Mouse (Mus musculus) myocyte (in vitro differentiated cells): ENCODE data around the gene Gm7075.

Source experiments
- E2F4 ChIP-seq: IDR thresholded peaks from one replicate; pipeline ENCODE4 v1.6.1; 2011; ENCODE audit warnings: mild to moderate bottlenecking, control low read depth, moderate library complexity; ENCODE audit not compliant: insufficient read depth
- MAX ChIP-seq: IDR thresholded peaks from one replicate; pipeline ENCODE4 v1.6.1; 2011; ENCODE audit warnings: low read depth, mild to moderate bottlenecking, control low read depth
- MYOD1 ChIP-seq, 3 experiments: IDR thresholded peaks; one replicate each; pipeline ENCODE4 v1.6.1; 2011; ENCODE audit warnings: control low read depth in 2 of 3, low read depth in 2 of 3, mild to moderate bottlenecking in 2 of 3, moderate library complexity in 1 of 3; ENCODE audit not compliant: insufficient read length in 2 of 3, control insufficient read depth in 1 of 3
- POLR2A ChIP-seq: IDR thresholded peaks from one replicate; pipeline ENCODE4 v1.6.1; 2011; ENCODE audit warnings: low read depth, mild to moderate bottlenecking, control low read depth, moderate library complexity; ENCODE audit not compliant: insufficient read length
- POLR2AphosphoS2 ChIP-seq: IDR thresholded peaks from one replicate; pipeline ENCODE4 v1.6.1; 2011; ENCODE audit warnings: low read depth, control low read depth; ENCODE audit not compliant: insufficient read length
- REST ChIP-seq: IDR thresholded peaks from one replicate; pipeline ENCODE4 v1.6.1; 2011; ENCODE audit warnings: mild to moderate bottlenecking, control low read depth, moderate library complexity; ENCODE audit not compliant: insufficient read depth, insufficient read length
- SRF ChIP-seq: IDR thresholded peaks from one replicate; pipeline ENCODE4 v1.6.1; 2011; ENCODE audit warnings: low read depth; ENCODE audit not compliant: control insufficient read depth, insufficient read length
- TCF12 ChIP-seq: IDR thresholded peaks from one replicate; pipeline ENCODE4 v1.6.1; 2011; ENCODE audit warnings: mild to moderate bottlenecking, control low read depth; ENCODE audit not compliant: poor library complexity, insufficient read depth, severe bottlenecking

DNA sequence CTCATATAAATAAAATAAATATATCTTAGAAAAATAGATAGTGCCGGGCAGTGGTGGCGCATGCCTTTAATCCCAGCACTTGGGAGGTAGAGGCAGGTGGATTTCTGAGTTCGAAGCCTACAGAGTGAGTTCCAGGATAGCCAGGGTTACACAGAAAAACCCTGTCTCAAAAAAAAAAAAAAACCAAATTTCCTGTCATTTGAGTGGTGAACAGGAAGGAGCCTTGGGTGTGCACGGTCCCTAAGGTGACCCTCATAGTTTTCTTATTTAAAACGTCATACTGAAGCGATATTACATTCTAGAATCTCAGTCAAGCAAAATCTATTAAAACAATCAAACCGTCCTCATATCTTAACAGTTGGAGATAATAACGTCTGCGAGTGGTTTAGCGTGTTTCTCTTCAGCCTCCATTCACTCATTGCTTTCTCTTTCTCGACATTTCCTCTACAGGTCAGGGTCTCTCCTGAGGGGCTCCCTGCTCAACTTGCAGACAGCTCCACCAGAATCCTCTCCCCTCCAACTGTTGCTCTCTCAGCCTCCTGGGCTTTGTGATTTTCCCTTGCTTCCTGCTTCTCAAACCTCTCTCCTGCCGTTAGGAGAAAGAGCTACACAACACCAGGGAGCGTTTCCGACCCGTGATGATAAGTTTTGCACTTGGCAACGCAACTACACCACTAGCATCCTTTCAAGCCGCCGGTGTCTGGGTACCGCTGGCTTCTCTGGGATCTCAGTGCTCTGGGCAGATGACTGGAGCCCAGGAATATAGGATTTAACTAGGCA is 6.8 kb upstream of the Gm7075 start:
- TF ChIP-seq POLR2AphosphoS2 = no peak
- TF ChIP-seq POLR2A = no peak
- no peak for TF ChIP-seq REST
- no peak for TF ChIP-seq SRF
- no peak for TF ChIP-seq TCF12
- TF ChIP-seq MAX = no peak
- no peak for TF ChIP-seq MYOD1 (IDR thresholded peaks at IDR 0.05; ENCODE audit: control insufficient read depth in 1 of 3, insufficient read length in 2 of 3, low read depth in 2 of 3)
- TF ChIP-seq E2F4 = no peak
